ENCODE assay signal across 1 mouse cellular context in genomic region chr7:4922931-4923565, GRCm38 (mm10).
TF ChIP-seq lines count a peak whose summit lies in the region.

No protein-coding gene starts in this region.

TF ChIP-seq in CH12.LX, 34 proteins besides CTCF, POLR2A, EP300 and RAD21:
- no peak for TF ChIP-seq ZKSCAN1 (IDR thresholded peaks at IDR 0.05; ENCODE audit: borderline replicate concordance, low read depth, low read length)
- peak; percentile 50 for TF ChIP-seq NRF1 (IDR thresholded peaks at IDR 0.05; ENCODE audit: low read depth, low read length)
